Mouse (Mus musculus): ENCODE results near the gene Gm6034.
"Not testable (repeated sequence)": the region's sequence is repeated elsewhere in the genome, so short reads cannot be mapped to it uniquely, and the experiment has no call there.

The Gm6034 gene

DNA sequence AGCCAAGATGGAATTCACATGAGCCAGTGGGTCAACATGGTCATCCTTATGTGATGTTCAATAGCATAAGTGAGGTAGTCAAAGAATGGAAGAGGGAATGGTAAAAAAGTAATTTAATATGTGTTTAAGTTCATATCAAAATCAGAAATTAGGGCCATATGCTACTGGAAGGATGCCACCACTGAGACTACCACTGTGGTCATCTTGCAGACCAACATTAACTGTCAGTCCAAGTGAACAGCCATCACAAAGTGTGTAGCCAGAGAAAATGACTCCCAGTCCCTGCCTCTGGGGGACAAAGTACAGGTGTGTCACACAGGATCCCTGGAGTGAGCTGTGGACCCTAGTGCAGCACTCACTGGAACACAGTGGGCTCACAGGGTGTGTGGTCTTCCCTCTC, 39.1 kb downstream of the Gm6034 start:
- DNase-seq (ENCODE audit: low spot score in 2 of 2): not testable (repeated sequence)

GRCm38 (mm10) chr17:36082519-36083232, 39.9 kb downstream of the Gm6034 start:
- DNase-seq (ENCODE audit: low spot score in 2 of 2): not testable (repeated sequence)

- DNase-seq (ENCODE audit: low spot score in 2 of 2): no peak
Measured at GRCm38 (mm10) chr17:36083266-36083869, 40.6 kb downstream of the Gm6034 start.

GRCm38 (mm10) chr17:36083870-36084451, 41.2 kb downstream of the Gm6034 start:
- no peak for DNase-seq (ENCODE audit: low spot score in 2 of 2)

- DNase-seq (ENCODE audit: low spot score in 2 of 2): not testable (repeated sequence)
Measured at GRCm38 (mm10) chr17:36085976-36086375, 43.2 kb downstream of the Gm6034 start.

GRCm38 (mm10) chr17:36091933-36092332, 49.2 kb downstream of the Gm6034 start:
- DNase-seq (ENCODE audit: low spot score in 2 of 2): not testable (repeated sequence)

DNA sequence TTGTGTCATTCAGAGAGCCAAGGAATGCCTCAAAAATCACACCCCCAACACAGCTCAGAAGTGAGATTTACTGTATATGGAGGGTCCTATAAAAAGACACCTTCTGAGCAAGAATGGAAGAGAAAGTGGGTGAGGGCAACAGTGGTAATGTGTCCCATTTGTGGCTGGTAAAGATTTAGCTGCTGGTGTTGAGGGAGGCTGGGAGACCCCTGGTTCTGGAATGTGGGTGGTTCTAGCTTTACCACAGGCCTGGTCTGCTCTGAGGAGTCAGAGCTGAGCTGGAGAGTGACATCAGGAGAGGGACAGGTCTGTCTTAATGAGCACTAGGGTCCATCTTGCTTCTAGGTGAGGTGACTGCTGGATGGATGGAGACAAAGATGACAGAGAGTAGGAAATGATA, 49.8 kb downstream of the Gm6034 start:
- not testable (repeated sequence) for DNase-seq (ENCODE audit: low spot score in 2 of 2)

- DNase-seq (ENCODE audit: low spot score in 2 of 2): no peak
Measured at GRCm38 (mm10) chr17:36093936-36094335, 51.2 kb downstream of the Gm6034 start.

- DNase-seq (ENCODE audit: low spot score in 2 of 2): not testable (repeated sequence)
Measured at GRCm38 (mm10) chr17:36099603-36100002, 56.8 kb downstream of the Gm6034 start.

GRCm38 (mm10) chr17:36102091-36102490, 59.3 kb downstream of the Gm6034 start:
- DNase-seq (ENCODE audit: low spot score in 2 of 2): not testable (repeated sequence)

All from left cerebral cortex, adult 9 months (tissue).